Mouse (Mus musculus) embryo, embryonic 10.5 days (tissue): ENCODE data around the gene Ptprd.

Experiments used
- DNase-seq: peaks from one replicate; pipeline ENCODE4 v3.0.0-alpha.2; 2015; ENCODE audit warnings: low spot score

Ptprd gene

GRCm38 (mm10) chr4:76652971-76653370 is 1558.8 kb downstream of the Ptprd start:
- DNase-seq, result no peak

DNA sequence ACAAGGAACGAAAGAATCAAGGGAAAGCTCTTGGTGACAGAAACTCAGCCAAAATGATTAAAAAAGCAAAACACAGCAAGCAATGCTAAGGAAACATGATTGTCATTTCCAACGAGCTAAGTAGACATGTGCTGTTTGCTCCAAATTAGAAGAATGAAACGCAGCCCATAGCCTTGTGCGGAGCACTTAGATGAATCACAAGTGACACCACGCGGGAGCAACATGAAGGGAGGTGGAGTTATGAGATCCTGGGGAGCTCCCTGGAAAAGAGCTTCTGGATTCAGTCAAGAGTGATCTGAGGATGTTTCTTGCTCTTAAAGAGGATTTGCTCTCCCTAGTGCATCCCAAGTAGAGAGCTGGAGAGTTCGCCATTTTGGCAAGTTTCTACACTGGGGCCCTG is 1590.0 kb downstream of the Ptprd start:
- no peak for DNase-seq

DNA sequence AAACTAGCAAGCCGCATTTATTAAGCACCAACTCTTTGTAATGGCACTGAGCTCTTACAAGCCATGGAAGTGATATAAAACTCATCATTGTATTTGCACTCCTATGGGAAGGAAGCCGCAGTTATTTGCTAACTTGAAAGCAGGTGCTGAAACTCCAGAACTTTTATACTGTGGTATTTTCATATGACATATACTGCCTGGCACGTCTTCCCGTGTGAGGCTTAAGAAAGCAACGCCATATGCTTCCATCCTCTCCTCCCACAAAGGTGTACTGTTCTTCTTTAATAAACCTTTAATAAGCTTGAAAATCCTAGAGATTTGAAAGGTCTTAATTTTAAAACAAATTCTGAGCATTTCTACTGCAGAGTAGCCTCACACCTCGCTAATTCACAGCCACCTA is 1595.1 kb downstream of the Ptprd start:
- no peak for DNase-seq

- DNase-seq, result no peak
These were observed 1603.5 kb downstream of the Ptprd start for GRCm38 (mm10) chr4:76608246-76608645.

- peak; percentile 61 for DNase-seq
These were observed 1605.0 kb downstream of the Ptprd start for GRCm38 (mm10) chr4:76606808-76607207.

DNA sequence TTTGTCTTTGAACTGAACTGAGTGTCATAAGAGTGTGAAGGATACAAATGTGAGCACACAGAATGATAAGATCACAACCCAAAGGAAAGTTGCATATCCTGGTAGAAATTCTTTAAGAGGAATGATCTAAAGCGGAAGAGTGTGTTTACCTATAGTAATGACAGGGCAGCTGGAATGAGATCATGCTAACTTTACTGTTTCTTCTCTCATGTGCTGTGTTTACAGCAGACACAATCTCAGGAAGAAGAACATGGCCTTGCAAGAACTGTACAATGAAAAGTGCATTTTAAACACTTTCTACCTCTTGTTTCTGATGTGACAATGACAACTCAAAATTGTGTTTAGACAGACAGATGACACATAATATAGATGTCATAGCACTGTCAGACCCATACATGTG is 1621.0 kb downstream of the Ptprd start:
- DNase-seq, result no peak

DNA sequence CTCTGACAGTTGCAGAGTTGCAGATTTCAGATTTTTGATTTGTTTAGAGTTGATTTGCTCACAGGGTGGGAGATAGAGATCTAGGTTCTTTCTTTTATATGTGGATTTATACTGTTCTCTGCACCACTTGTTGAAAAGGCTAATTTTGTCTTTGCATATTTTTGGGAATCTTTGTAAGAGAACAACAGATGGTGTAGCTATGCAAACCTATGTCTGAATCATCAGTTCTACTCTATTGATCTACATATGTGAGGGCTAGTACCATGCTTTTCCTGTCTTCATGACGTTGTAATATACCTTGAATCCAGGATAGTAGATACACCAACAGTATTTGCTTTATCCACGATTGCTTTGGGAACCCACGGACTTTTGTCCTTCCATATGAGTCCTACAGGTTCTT is 1628.7 kb downstream of the Ptprd start:
- DNase-seq, result no peak

DNA sequence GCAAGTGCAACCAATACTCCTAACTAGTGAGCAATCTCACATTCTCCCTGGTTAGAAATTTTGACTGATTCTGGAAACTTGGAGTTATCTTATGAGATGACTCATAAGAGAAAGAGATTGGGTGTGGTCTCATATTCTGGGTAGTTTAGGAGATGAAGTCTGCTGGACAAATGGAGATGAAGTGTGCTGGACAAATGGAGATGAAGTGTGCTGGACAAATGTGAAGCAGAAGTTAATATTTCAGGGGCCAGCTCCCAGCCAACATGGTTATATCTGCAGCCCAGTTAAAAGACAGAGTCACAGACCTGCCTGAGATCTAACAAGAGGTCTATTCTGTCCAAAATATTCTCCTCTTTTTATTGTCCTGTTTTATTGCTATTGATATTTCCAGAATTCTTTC is 1645.8 kb downstream of the Ptprd start:
- DNase-seq, result no peak

GRCm38 (mm10) chr4:76541769-76542168 is 1670.0 kb downstream of the Ptprd start:
- no peak for DNase-seq

GRCm38 (mm10) chr4:76532926-76533325 is 1678.8 kb downstream of the Ptprd start:
- no peak for DNase-seq

DNA sequence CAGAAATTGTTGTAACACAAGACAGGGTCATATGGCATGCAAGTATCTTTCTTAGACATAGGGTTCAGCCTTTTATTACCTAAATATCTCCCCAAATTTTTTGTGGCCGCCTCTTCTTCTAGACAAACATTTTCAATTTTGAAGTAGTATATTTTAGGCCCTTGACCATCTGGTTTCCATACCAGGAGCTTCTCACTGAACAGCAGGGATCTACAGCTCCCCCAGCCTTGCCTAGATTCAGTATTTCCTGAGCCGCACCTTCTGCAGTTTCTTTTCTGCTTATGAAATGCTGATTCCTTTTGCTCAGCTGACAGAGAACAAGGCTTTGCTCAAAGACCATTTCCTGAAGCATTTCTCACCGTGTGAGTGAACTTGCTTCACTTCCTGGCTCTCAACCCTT is 1686.5 kb downstream of the Ptprd start:
- DNase-seq, result no peak

DNA sequence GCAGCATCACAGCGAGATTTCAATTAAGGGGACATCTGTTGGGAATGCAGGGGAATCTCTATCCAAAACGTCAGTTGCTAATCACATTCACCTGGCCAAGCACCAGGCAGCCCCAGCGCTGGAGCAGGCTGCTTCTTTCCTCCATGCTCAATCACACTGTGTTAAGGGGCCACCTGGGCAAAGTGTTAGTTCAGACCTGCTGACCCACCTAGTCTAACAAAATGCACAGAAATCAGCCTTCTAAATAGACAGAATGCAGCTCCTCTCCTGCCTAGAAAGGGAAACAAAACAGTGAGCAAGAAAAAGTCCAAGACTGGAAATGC is 1708.5 kb downstream of the Ptprd start:
- DNase-seq, result no peak

DNA sequence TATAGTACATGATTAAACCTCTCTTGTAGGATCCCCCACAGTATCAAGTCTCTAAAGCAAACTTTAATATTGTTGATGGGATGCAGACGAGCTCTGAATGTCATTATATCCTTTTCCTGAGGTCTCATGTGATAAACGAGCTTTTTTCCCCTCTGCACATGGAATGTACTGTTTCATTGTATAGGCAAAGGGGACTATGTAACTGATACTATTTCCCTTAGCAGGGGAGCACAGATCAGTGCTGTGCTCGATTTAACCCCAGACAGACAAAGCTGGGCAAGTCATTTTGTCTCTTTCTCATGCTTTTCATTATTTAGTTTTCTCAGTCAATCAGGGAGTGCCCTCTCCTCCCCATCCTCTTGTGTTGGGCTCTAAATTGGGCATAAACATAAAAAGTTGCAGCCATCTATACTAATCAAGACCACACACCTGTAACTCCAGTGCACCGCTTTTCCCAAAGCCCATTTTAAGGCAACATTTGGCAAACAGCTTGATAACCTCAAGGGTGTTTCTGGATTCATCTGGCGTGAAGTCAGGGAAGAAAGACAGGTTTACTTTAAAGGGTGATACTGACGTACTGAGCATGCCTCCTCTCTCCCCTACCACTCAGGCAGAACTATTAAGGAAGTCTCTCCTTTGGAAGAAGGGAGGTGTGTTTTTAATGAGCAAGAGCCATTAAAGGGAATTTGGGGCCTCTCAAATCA is 1709.0 kb downstream of the Ptprd start:
- DNase-seq, result peak; percentile 13

DNA sequence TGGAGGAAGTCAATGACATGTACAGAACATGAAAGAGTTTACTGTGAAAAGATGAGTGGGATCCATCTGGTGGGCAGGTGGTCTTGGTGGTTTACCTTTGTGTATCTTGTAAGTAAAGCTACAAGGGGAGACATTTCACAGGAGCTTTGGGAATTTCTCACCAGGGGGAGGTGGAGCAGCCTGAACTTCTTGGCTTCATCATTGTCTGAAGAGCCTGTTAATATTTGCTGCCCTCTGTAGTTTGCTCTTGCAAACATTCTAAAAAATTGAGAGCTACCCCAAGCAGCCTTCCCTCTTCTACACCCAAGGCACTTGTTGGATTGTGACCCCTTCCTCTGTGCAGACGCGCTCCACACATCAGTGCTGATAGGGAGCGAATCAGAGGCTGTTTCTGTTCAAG is 1725.9 kb downstream of the Ptprd start:
- peak; percentile 16 for DNase-seq

DNA sequence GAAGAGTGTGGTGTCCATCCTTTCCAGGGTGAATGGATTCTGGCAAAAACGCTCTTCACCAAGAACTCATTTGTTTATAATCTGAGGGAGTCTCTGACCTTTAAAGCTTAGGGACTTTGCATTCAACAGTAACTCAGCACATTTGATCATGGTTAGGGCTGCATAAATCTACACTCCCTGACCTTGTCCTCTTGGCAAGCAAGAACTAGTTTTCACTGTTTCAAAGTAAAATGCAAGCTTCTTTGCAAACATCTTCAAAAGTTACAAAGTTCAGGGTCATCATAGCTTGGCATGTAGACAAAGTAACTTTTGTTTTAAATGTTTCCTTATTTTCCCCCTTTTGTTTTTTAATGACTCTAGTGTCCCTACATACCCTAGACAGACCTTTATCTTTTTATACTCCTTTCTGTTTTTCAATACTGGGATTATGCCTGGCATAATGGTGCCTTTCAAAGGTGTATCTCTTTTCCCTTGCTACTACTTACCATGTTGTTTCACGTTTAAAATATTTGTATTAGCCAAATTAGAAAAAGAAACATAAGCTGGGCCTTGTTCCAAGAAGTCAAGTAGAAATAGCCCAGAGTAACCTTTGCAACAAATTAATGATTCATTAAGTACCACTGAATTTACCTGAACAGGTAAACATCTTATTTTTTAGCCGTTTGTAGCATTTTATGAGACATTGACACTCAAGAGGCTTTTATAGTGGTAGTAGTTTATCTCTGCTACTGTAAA is 1743.2 kb downstream of the Ptprd start:
- DNase-seq, result no peak

DNA sequence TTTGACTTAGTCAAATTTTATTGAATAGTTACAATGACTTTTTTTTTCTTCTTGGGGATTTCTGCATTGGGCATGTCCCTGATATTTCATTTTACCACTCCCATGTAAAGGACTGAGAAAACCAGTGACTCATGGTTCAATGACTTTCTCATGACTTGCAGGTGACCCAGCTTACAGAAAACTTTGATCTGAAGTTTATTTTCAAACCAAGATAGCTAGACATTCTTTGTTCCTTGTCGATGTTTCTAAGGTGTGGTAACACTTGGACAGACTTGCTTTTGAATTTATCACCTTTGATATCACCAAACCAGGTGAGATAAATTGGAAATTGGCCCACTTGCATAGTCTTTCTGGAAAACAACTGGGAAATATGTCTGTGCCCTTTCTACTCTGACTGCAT is 1747.1 kb downstream of the Ptprd start:
- no peak for DNase-seq

- no peak for DNase-seq
These were observed 1750.4 kb downstream of the Ptprd start for GRCm38 (mm10) chr4:76461336-76461735.

DNA sequence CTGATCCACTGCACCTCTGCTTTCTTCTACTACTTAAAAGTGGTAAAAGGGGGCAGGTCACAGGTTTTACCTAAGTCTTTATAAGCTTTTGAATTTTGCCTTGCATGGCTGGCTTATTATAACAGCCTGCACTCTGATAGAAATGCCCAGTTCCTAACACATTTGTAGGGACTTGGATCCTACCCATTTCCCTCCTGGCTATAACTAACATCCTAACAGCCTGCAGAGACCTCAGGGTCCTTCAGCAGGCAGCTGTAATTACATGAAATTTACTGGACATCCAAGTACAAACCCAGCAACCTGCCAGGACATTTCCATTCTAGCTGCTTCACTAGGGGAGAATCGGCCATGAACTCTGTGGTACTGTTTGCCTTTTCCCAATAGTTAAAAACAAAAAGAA is 1751.2 kb downstream of the Ptprd start:
- DNase-seq, result no peak

DNA sequence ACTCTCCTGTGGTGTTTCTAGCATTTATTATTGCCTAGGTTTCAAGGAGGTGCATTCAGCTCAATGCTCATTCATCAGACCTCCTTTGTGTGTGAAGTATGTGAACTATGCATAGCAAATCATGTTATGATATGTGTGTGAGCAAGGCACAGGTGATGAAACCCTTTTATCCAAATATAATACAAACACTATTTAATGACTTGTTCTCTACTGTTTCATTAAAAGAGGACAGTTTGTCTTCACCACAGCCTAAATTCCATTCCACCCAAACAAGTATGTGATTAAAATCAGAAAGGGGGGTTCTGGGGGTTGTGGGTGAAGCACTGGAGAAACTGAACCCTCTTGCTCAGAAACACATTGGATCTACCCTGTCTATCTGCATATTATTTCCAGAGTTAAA is 1752.1 kb downstream of the Ptprd start:
- no peak for DNase-seq

DNA sequence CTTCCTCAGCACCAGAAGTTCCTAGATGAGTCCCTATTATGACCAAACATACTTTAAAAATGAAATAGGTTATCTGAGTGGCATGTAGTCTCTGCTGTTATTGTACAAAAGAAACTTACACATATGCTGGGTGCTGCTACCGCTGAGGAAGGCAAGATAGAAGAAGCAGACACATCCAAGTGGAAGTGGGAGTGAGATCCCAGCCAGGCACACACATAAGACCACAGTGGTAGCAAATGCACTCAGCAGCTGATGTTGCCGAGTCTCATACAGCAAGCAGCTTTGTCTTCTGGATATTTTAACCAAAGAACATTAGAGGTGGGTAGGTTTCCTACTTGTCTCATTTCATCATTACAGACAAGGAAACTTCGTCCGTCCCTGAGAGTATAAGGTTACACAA is 1759.5 kb downstream of the Ptprd start:
- no peak for DNase-seq

GRCm38 (mm10) chr4:76451019-76451552 is 1760.7 kb downstream of the Ptprd start:
- DNase-seq, result no peak

DNA sequence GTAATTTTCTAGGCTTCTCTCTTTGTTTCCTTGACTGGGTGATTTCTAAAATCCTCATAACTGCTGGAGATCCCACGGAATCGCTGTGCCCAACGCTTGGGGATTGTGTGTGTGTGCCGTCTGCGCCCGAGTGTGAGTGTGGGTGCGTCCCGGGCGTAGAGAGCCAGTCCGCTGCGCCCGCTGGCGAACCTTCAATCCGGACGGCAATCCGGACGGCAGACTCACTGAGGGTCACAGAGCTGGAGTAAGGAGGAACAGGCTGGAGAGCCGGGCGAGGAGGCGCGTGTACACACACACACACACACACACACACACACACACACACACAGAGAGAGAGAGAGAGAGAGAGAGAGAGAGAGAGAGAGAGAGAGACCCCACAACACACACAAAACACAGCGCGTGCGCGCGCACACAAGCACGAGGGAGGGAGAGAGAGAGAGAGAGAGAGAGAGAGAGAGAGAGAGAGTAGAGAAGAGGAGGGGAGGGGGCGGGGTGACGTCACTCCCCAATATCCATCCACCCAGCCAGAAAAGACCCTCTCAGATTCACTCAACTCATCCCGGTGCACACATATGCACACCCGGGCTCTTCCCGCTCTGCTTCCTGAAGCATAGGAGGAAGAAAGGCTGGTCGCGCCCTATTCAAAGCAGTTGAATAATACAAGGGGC is 1761.3 kb downstream of the Ptprd start:
- DNase-seq, result peak; percentile 88
